Mouse (Mus musculus) olfactory bulb, adult 2 months (tissue): ENCODE measurements around the gene Pikfyve.

Source experiments
- CTCF ChIP-seq: fragments of 200-500 bp; IDR thresholded peaks from 2 replicates; pipeline ENCODE4 v1.5.1; 2012; ENCODE audit warnings: low read depth, mild to moderate bottlenecking, low read length, moderate library complexity; ENCODE audit not compliant: insufficient read depth
- POLR2A ChIP-seq: fragments of 200-500 bp; IDR thresholded peaks from 2 replicates; pipeline ENCODE4 v1.6.1; 2012; ENCODE audit warnings: mild to moderate bottlenecking, low read depth, low read length, moderate library complexity; ENCODE audit not compliant: insufficient read depth

DNA sequence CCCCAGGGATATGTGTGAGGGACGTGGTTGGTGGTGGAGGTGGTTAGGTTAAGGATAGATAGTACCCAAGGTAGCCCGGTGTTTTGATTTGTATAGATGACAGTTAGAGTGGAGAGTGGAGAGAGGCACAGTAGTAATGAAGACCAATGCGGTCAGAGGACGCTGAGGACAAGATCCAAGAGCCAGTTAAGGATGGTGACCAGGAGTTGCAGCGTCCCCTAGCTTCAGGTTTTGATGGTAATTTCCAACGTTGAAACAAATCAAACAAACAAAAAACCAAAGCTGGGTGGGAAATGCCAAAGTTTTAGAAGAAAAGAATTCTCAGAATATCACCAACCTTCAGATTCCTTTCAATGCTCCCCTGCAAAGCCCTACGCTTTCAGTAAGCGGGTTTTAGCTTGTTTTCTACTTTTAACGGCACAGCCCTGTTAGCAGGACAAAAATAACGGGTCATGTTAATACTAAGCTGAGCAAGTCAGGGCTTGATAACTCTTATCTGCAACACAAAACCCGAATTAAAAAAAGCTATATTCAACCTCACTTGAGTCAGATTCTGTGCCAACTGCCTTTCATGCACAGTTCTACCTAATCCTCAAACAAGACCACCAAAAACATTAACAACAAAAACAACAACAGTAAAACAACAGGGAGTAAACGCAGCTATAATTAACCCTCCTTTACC lies 818 bp upstream of the Pikfyve start:
- TF ChIP-seq CTCF (no peak), POLR2A (no peak)
